Mouse (Mus musculus): ENCODE measurements around the gene Gm10424.
"Not testable (repeated sequence)": the region's sequence is repeated elsewhere in the genome, so short reads cannot be mapped to it uniquely, and the experiment has no call there.

Gm10424 gene

DNA sequence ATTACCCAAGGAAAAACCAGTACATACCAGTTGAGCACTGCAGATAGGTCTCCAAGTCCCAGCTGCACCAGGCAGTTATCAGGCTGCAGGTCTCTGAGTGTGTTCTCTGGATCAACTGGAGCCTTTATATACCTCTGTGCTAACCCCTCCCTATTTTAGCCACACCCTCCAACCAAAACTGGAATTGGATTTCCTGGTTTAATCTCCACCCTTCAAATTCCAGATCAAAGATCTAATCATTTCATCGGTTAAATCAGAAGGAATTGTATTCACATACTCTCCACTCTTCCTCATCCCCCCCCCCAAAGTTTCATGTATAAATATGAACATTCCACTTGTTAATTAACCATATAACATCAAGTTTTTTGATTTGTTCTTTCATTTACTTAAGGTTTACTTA is at the start of gene Gm10424:
Gene Gm10424, minus strand, starts transcription at position 101 of the 400 bp plus-strand sequence.
- DNase-seq: not testable (repeated sequence)

GRCm38 (mm10) chr5:95305611-95306010 is 33.0 kb upstream of the Gm10424 start, which contains the start of gene Gm3259:
Gene Gm3259 (plus strand): TSS chr5:95305911.
- not testable (repeated sequence) for DNase-seq

Measured in kidney, postnatal 10 days (tissue).